Mouse (Mus musculus): ENCODE measurements around the gene Sacm1l. TPM values are rescaled to one million over a fixed set of nuclear protein-coding genes. Genes with fewer than 3 reads are reported as not detected.
A peak's percentile ranks its signal among the peaks of the same experiment; 100 is the strongest.

Sacm1l gene
- polyA plus RNA-seq, 1 experiment from 2014 or later = 38.6 TPM

DNA sequence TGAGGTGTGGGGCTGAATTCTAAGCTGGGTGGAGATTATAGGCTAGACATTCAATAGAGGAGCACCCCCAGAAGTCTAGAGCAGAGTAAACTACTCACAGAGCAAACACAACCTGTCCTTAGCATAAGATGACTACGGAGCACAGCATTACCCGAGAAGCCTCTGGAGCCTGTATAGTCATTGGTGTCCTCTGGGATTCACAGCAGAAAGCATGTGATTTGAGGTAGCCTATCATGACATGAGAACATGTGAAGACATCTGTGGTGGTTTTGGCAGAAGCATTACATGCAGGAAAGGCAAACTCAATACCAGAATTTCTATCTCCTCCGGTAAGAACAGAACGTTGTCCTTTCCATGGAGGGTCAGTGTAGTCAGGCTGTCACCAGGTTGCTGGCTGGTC is 44.0 kb upstream of the Sacm1l start:
- H3K27ac ChIP-seq (ENCODE audit: low read length) = no peak overlapping the region
- no peak overlapping the region for H3K4me3 ChIP-seq (ENCODE audit: low read depth, low read length)
- no peak for DNase-seq (ENCODE audit: low spot score)
- ATAC-seq = no peak
- WGBS = 73% methylated on average over 4 of the region's 4 CpGs
- H3K9ac ChIP-seq (replicated peaks; ENCODE audit: low read depth) = no peak overlapping the region
- peaks cover 28% of the 10 kb centered on the region for H3K4me1 ChIP-seq (ENCODE audit: insufficient read depth, low read depth, low read length)
- H3K9me3 ChIP-seq (ENCODE audit: low read length) = no peaks in the 10 kb centered on the region
- no peak for TF ChIP-seq EP300 (IDR thresholded peaks at IDR 0.05)
- no peak for TF ChIP-seq CTCF (IDR thresholded peaks at IDR 0.05)
- no peak overlapping the region for H3K4me2 ChIP-seq (replicated peaks; ENCODE audit: low read depth, low read length)
- 0 out of 2 replicates have a peak, but pooled peaks cover 4% of the 10 kb centered on the region for H3K36me3 ChIP-seq (ENCODE audit: insufficient read depth, low read length)
- H3K27me3 ChIP-seq (replicated peaks; ENCODE audit: insufficient read depth, low read length) = no peaks in the 10 kb centered on the region

DNA sequence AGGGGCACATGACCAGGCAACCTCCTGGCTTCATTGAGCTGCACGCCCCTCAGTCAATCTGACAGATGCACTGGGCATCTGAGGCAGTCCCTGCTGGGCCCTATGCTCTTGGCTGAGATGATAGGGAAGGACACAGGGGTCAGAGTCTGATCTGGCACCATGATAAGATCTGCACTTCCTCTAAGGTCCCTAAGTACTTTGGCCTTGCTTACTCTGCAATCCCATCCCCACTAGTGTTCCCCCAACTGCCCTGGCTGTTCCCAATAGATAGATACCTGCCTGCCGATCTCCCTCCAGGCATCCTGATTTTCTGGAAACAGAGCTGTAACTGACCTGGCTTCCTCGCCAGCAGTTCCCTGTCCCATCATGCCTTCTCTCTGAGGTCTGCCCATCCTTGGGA is 42.9 kb upstream of the Sacm1l start:
- DNase-seq (ENCODE audit: low spot score) = no peak
- TF ChIP-seq EP300 (IDR thresholded peaks at IDR 0.05) = no peak
- no peak for TF ChIP-seq CTCF (IDR thresholded peaks at IDR 0.05)

DNA sequence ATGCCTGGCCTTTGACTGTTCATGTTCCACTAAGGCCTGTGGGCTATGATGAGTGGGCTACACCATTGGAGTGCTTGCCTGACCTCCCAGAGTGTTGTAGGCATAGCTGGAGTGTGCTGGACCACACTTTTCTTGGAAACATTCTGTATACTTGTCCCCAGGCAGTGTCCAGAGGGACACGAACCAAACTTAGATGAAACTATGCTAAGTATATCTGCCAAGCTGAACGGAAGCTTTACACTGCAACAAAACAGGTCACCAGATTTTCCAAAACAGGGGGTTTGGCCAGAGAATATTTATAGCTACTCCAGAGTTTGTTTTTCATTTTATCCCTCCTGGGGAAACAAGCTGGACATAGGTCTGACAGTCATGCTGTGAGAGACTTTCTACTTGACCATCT is 40.5 kb upstream of the Sacm1l start:
- Histone ChIP-seq H3K4me2 (replicated peaks; ENCODE audit: low read depth, low read length) (no peak overlapping the region), H3K9me3 (ENCODE audit: low read length) (no peaks in the 10 kb centered on the region), H3K27me3 (replicated peaks; ENCODE audit: insufficient read depth, low read length) (no peaks in the 10 kb centered on the region), H3K4me3 (ENCODE audit: low read depth, low read length) (no peak overlapping the region), H3K36me3 (ENCODE audit: insufficient read depth, low read length) (0 out of 2 replicates have a peak, but pooled peaks cover 4% of the 10 kb centered on the region), H3K9ac (replicated peaks; ENCODE audit: low read depth) (no peak overlapping the region), H3K27ac (ENCODE audit: low read length) (no peak overlapping the region; the same call in 1 of the 2 replicates), H3K4me1 (ENCODE audit: insufficient read depth, low read depth, low read length) (peaks cover 17% of the 10 kb centered on the region; the same call in 1 of the 2 replicates)
- no peak for DNase-seq (ENCODE audit: low spot score)
- 50% methylated on average over 2 of the region's 2 CpGs for WGBS
- no peak for TF ChIP-seq EP300 (IDR thresholded peaks at IDR 0.05)
- TF ChIP-seq CTCF (IDR thresholded peaks at IDR 0.05) = no peak
- 0 out of 2 replicates have a peak, but pooled peaks have one; percentile 8 for ATAC-seq

More for the DNA sequence above, 42.9 kb upstream of the Sacm1l start:
- ATAC-seq = no peak
- Histone ChIP-seq H3K4me3 (ENCODE audit: low read depth, low read length) (no peak overlapping the region), H3K4me1 (ENCODE audit: insufficient read depth, low read depth, low read length) (peaks cover 20% of the 10 kb centered on the region; the same call in 1 of the 2 replicates), H3K36me3 (ENCODE audit: insufficient read depth, low read length) (0 out of 2 replicates have a peak, but pooled peaks cover 4% of the 10 kb centered on the region), H3K9me3 (ENCODE audit: low read length) (no peaks in the 10 kb centered on the region), H3K27me3 (replicated peaks; ENCODE audit: insufficient read depth, low read length) (no peaks in the 10 kb centered on the region), H3K9ac (replicated peaks; ENCODE audit: low read depth) (no peak overlapping the region), H3K4me2 (replicated peaks; ENCODE audit: low read depth, low read length) (no peak overlapping the region), H3K27ac (ENCODE audit: low read length) (no peak overlapping the region)
- 61% methylated on average over 3 of the region's 3 CpGs for WGBS

- no peak overlapping the region for H3K9ac ChIP-seq (replicated peaks; ENCODE audit: low read depth)
- H3K36me3 ChIP-seq (ENCODE audit: insufficient read depth, low read length) = 0 out of 2 replicates have a peak, but pooled peaks cover 4% of the 10 kb centered on the region
- peaks cover 17% of the 10 kb centered on the region; the same call in 1 of the 2 replicates for H3K4me1 ChIP-seq (ENCODE audit: insufficient read depth, low read depth, low read length)
- DNase-seq (ENCODE audit: low spot score) = no peak
- H3K9me3 ChIP-seq (ENCODE audit: low read length) = no peaks in the 10 kb centered on the region
- H3K4me3 ChIP-seq (ENCODE audit: low read depth, low read length) = no peak overlapping the region
- H3K4me2 ChIP-seq (replicated peaks; ENCODE audit: low read depth, low read length) = no peak overlapping the region
- H3K27ac ChIP-seq (ENCODE audit: low read length) = no peak overlapping the region; the same call in 1 of the 2 replicates
- H3K27me3 ChIP-seq (replicated peaks; ENCODE audit: insufficient read depth, low read length) = no peaks in the 10 kb centered on the region
- WGBS = 46% methylated on average over 9 of the region's 9 CpGs
- TF ChIP-seq EP300 (IDR thresholded peaks at IDR 0.05) = no peak
- no peak for TF ChIP-seq CTCF (IDR thresholded peaks at IDR 0.05)
- no peak for ATAC-seq
Measured at GRCm38 (mm10) chr9:123489727-123490343, 39.7 kb upstream of the Sacm1l start.

DNA sequence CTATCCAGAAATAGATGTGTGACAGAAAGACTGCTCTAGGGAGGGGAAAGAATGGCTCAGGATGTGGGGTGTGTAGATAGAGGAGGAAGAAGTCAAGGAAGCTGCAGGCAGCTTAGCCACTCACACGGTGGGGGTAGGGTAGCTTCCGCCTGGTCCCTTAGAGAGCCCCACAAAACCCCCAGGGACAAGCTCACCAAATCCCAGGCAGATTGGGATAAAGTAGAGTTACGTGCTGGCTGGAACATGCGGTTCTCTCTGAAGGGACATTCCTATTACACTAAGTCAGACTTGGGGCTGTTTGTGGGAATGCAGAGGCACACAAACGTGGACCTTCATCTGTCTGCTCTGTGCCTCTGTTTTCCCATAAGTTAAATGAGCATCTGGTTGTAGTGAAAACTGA is 38.6 kb upstream of the Sacm1l start:
- DNase-seq (ENCODE audit: low spot score) (peak; percentile 48), ATAC-seq (peak; percentile 64)
- Histone ChIP-seq H3K27me3 (replicated peaks; ENCODE audit: insufficient read depth, low read length) (no peaks in the 10 kb centered on the region), H3K4me2 (replicated peaks; ENCODE audit: low read depth, low read length) (no peak overlapping the region), H3K4me1 (ENCODE audit: insufficient read depth, low read depth, low read length) (peaks cover 22% of the 10 kb centered on the region; the same call in 1 of the 2 replicates), H3K36me3 (ENCODE audit: insufficient read depth, low read length) (no peaks in the 10 kb centered on the region), H3K27ac (ENCODE audit: low read length) (peak overlapping the region; percentile 34; the same call in 1 of the 2 replicates), H3K4me3 (ENCODE audit: low read depth, low read length) (no peak overlapping the region), H3K9me3 (ENCODE audit: low read length) (no peaks in the 10 kb centered on the region), H3K9ac (replicated peaks; ENCODE audit: low read depth) (no peak overlapping the region)
- peak; percentile 46; the same call in 1 of the 2 replicates for TF ChIP-seq EP300 (IDR thresholded peaks at IDR 0.05)
- no peak for TF ChIP-seq CTCF (IDR thresholded peaks at IDR 0.05)
- 49% methylated on average over 5 of the region's 5 CpGs for WGBS

- Histone ChIP-seq H3K4me2 (replicated peaks; ENCODE audit: low read depth, low read length) (no peak overlapping the region), H3K9ac (replicated peaks; ENCODE audit: low read depth) (no peak overlapping the region), H3K27me3 (replicated peaks; ENCODE audit: insufficient read depth, low read length) (no peaks in the 10 kb centered on the region), H3K4me1 (ENCODE audit: insufficient read depth, low read depth, low read length) (peaks cover 21% of the 10 kb centered on the region; the same call in 1 of the 2 replicates), H3K36me3 (ENCODE audit: insufficient read depth, low read length) (no peaks in the 10 kb centered on the region), H3K4me3 (ENCODE audit: low read depth, low read length) (no peak overlapping the region), H3K27ac (ENCODE audit: low read length) (0 out of 2 replicates have a peak overlapping the region, but pooled peaks have one; percentile 51), H3K9me3 (ENCODE audit: low read length) (no peaks in the 10 kb centered on the region)
- DNase-seq (ENCODE audit: low spot score) = no peak
- ATAC-seq = 0 out of 2 replicates have a peak, but pooled peaks have one; percentile 13
- TF ChIP-seq EP300 (IDR thresholded peaks at IDR 0.05) (no peak), CTCF (IDR thresholded peaks at IDR 0.05) (no peak)
- 37% methylated on average over 9 of the region's 9 CpGs for WGBS
Measured at GRCm38 (mm10) chr9:123491917-123492585, 37.5 kb upstream of the Sacm1l start.

All from lung, postnatal 0 days (tissue).